Mouse (Mus musculus) megakaryocyte, embryonic 14.5 days (primary cell): ENCODE results near the gene Rnaset2b.
"Not testable (repeated sequence)": the region's sequence is repeated elsewhere in the genome, so short reads cannot be mapped to it uniquely, and the experiment has no call there.

Source experiments
- FLI1 ChIP-seq: IDR thresholded peaks from 2 replicates; pipeline ENCODE4 v1.6.1; 2012; ENCODE audit warnings: low read length, inconsistent platforms, mixed read lengths
- GATA1 ChIP-seq: IDR thresholded peaks from 3 replicates; pipeline ENCODE4 v1.6.1; 2012; ENCODE audit warnings: mixed read lengths, low read length, inconsistent platforms, borderline replicate concordance

- not testable (repeated sequence) for TF ChIP-seq FLI1, GATA1
Measured at GRCm38 (mm10) chr17:6965364-6965763, 5.1 kb upstream of the Rnaset2b start.
